Mouse (Mus musculus) heart, embryonic 14.5 days (tissue): ENCODE measurements around the gene D1Ertd622e. TPM values are rescaled to one million over a fixed set of nuclear protein-coding genes. Genes with fewer than 3 reads are reported as not detected.
A peak's percentile ranks its signal among the peaks of the same experiment; 100 is the strongest.

Experiments
- ATAC-seq: fragments of 200-750 bp; cut with Nextera tagmentation; 2 replicates; pipeline ENCODE4 v1.8.0; 2017; ENCODE audit warnings: low read depth, moderate TSS enrichment; ENCODE audit not compliant: insufficient number of reproducible peaks, insufficient read depth, low FRiP score
- H3K27ac ChIP-seq, 2 experiments: fragments of 200-500 bp in 1 of 2; fragments of 300-500 bp in 1 of 2; sonication (generic) in 1 of 2; replicated peaks in 1 of 2; 2 replicates each; pipeline ENCODE4 v1.5.1; 2012 to 2014; ENCODE audit warnings: low read depth in 2 of 2, low read length in 2 of 2, control low read depth in 1 of 2, mild to moderate bottlenecking in 1 of 2, mixed read lengths in 1 of 2; ENCODE audit not compliant: control insufficient read depth in 1 of 2, insufficient read depth in 1 of 2
- H3K27me3 ChIP-seq: fragments of 300-500 bp; sonication (generic); 2 replicates; pipeline ENCODE4 v1.6.1; 2014; ENCODE audit warnings: mild to moderate bottlenecking, low read length, control low read depth; ENCODE audit not compliant: control insufficient read depth, insufficient read depth
- H3K36me3 ChIP-seq: fragments of 300-500 bp; sonication (generic); 2 replicates; pipeline ENCODE4 v1.6.1; 2014; ENCODE audit warnings: mild to moderate bottlenecking, control low read depth, low read length, mixed read lengths; ENCODE audit not compliant: control insufficient read depth, insufficient read depth
- H3K4me1 ChIP-seq, 2 experiments: fragments of 200-500 bp in 1 of 2; fragments of 300-500 bp in 1 of 2; sonication (generic) in 1 of 2; 2 replicates each; pipeline ENCODE4 v1.6.1; 2012 to 2014; ENCODE audit warnings: low read length in 2 of 2, control low read depth in 1 of 2, mixed read lengths in 1 of 2; ENCODE audit not compliant: control insufficient read depth in 2 of 2, insufficient read depth in 2 of 2
- H3K4me2 ChIP-seq: fragments of 300-500 bp; sonication (generic); 2 replicates; pipeline ENCODE4 v1.6.1; 2014; ENCODE audit warnings: mild to moderate bottlenecking, low read length
- H3K4me3 ChIP-seq, 2 experiments: fragments of 200-500 bp in 1 of 2; fragments of 300-500 bp in 1 of 2; sonication (generic) in 1 of 2; 2 replicates each; pipeline ENCODE4 v1.5.1; 2012 to 2014; ENCODE audit warnings: low read length in 2 of 2, mild to moderate bottlenecking in 2 of 2, control low read depth in 1 of 2, low read depth in 1 of 2, moderate library complexity in 1 of 2; ENCODE audit not compliant: control insufficient read depth in 1 of 2, insufficient read depth in 1 of 2
- H3K9ac ChIP-seq: fragments of 300-500 bp; sonication (generic); 2 replicates; pipeline ENCODE4 v1.6.1; 2014; ENCODE audit warnings: mild to moderate bottlenecking, low read length
- H3K9me3 ChIP-seq: fragments of 300-500 bp; sonication (generic); 2 replicates; pipeline ENCODE4 v1.6.1; 2016; ENCODE audit warnings: low read length, control low read depth; ENCODE audit not compliant: control insufficient read depth
- WGBS: fragments of 180-500 bp; shearing (Covaris S2); extraction: QIAGEN DNeasy Blood & Tissue Kit; methylation state at CpG from one replicate; pipeline ENCODE4 v1.1.7; 2014; 5-methylcytosine and 5-hydroxymethylcytosine counted together
- polyA plus RNA-seq: library from polyadenylated mRNA; unstranded; fragments of >200 nt; fragmentation: Nextera tagmentation; extraction: Ambion mirVana; gene quantifications from 2 replicates; pipeline ENCODE4 v1.2.1, GENCODE M21; 2014

The D1Ertd622e gene
- polyA plus RNA-seq, 1 experiment from 2014 or later = 7.8 TPM

GRCm38 (mm10) chr1:97580270-97580669 lies 81.6 kb downstream of the D1Ertd622e start:
- Histone ChIP-seq H3K27me3 (no peaks in the 10 kb centered on the region), H3K9me3 (no peaks in the 10 kb centered on the region), H3K4me1 (no peaks in the 10 kb centered on the region), H3K27ac (no peak overlapping the region), H3K4me2 (no peak overlapping the region), H3K9ac (no peak overlapping the region), H3K4me3 (no peak overlapping the region), H3K36me3 (no peaks in the 10 kb centered on the region)
- ATAC-seq = no peak
- 64% methylated on average over 3 of the region's 3 CpGs for WGBS

- H3K27me3 ChIP-seq = no peaks in the 10 kb centered on the region
- WGBS = 81% methylated on average over 3 of the region's 3 CpGs
- H3K4me2 ChIP-seq = no peak overlapping the region
- no peak for ATAC-seq
- H3K27ac ChIP-seq = no peak overlapping the region
- no peaks in the 10 kb centered on the region for H3K36me3 ChIP-seq
- H3K4me1 ChIP-seq = no peaks in the 10 kb centered on the region
- H3K9ac ChIP-seq = no peak overlapping the region
- H3K9me3 ChIP-seq = no peaks in the 10 kb centered on the region
- no peak overlapping the region for H3K4me3 ChIP-seq
Observed at GRCm38 (mm10) chr1:97578025-97578417, 83.9 kb downstream of the D1Ertd622e start.

- no peak overlapping the region for H3K4me2 ChIP-seq
- H3K4me1 ChIP-seq = no peaks in the 10 kb centered on the region
- H3K27ac ChIP-seq = no peak overlapping the region
- no peak overlapping the region for H3K9ac ChIP-seq
- no peaks in the 10 kb centered on the region for H3K27me3 ChIP-seq
- no peaks in the 10 kb centered on the region for H3K9me3 ChIP-seq
- no peak overlapping the region for H3K4me3 ChIP-seq
- no peaks in the 10 kb centered on the region for H3K36me3 ChIP-seq
- no peak for ATAC-seq
- WGBS = 76% methylated on average over 2 of the region's 2 CpGs
Observed at GRCm38 (mm10) chr1:97577062-97578024, 84.5 kb downstream of the D1Ertd622e start.

GRCm38 (mm10) chr1:97576576-97576975 lies 85.3 kb downstream of the D1Ertd622e start:
- ATAC-seq = no peak

GRCm38 (mm10) chr1:97570814-97571213 lies 91.1 kb downstream of the D1Ertd622e start:
- no peak for ATAC-seq
- Histone ChIP-seq H3K4me3 (no peak overlapping the region), H3K27ac (no peak overlapping the region), H3K9ac (no peak overlapping the region), H3K4me1 (no peaks in the 10 kb centered on the region), H3K36me3 (no peaks in the 10 kb centered on the region), H3K27me3 (no peaks in the 10 kb centered on the region), H3K4me2 (peak overlapping the region; percentile 34), H3K9me3 (no peaks in the 10 kb centered on the region)
- WGBS = 39% methylated on average over 9 of the region's 9 CpGs

More at GRCm38 (mm10) chr1:97576576-97576975, 85.3 kb downstream of the D1Ertd622e start:
- H3K4me3 ChIP-seq = no peak overlapping the region
- no peaks in the 10 kb centered on the region for H3K27me3 ChIP-seq
- H3K9ac ChIP-seq = no peak overlapping the region
- H3K27ac ChIP-seq = no peak overlapping the region
- no peaks in the 10 kb centered on the region for H3K9me3 ChIP-seq
- WGBS = 81% methylated on average over 3 of the region's 3 CpGs
- H3K4me1 ChIP-seq = no peaks in the 10 kb centered on the region
- H3K4me2 ChIP-seq = no peak overlapping the region
- H3K36me3 ChIP-seq = no peaks in the 10 kb centered on the region

GRCm38 (mm10) chr1:97567956-97568355 lies 93.9 kb downstream of the D1Ertd622e start:
- WGBS = 82% methylated on average over 4 of the region's 4 CpGs

GRCm38 (mm10) chr1:97564641-97565040 lies 97.2 kb downstream of the D1Ertd622e start:
- Histone ChIP-seq H3K4me3 (no peak overlapping the region), H3K27me3 (no peaks in the 10 kb centered on the region), H3K36me3 (no peaks in the 10 kb centered on the region), H3K4me1 (no peaks in the 10 kb centered on the region), H3K4me2 (no peak overlapping the region), H3K27ac (no peak overlapping the region), H3K9me3 (no peaks in the 10 kb centered on the region), H3K9ac (no peak overlapping the region)
- 80% methylated on average over 1 of the region's 1 CpGs for WGBS
- ATAC-seq = no peak

More at GRCm38 (mm10) chr1:97567956-97568355, 93.9 kb downstream of the D1Ertd622e start:
- no peaks in the 10 kb centered on the region for H3K36me3 ChIP-seq
- no peak overlapping the region for H3K4me3 ChIP-seq
- no peak overlapping the region for H3K9ac ChIP-seq
- no peak overlapping the region for H3K4me2 ChIP-seq
- no peaks in the 10 kb centered on the region for H3K4me1 ChIP-seq
- no peaks in the 10 kb centered on the region for H3K27me3 ChIP-seq
- no peaks in the 10 kb centered on the region for H3K9me3 ChIP-seq
- H3K27ac ChIP-seq = no peak overlapping the region
- no peak for ATAC-seq
